Mouse (Mus musculus) frontal cortex, postnatal 36 days (tissue): Measurements from ENCODE around the gene Iqgap1.

ENCODE experiments used
- DNase-seq, 2 experiments: peaks; one replicate each; pipeline ENCODE4 v3.0.0; 2022; ENCODE audit warnings: low spot score in 2 of 2

The Iqgap1 gene

GRCm38 (mm10) chr7:80803173-80803872, 22.5 kb downstream of the Iqgap1 start:
- peak; percentile 86 to 88 for DNase-seq

DNA sequence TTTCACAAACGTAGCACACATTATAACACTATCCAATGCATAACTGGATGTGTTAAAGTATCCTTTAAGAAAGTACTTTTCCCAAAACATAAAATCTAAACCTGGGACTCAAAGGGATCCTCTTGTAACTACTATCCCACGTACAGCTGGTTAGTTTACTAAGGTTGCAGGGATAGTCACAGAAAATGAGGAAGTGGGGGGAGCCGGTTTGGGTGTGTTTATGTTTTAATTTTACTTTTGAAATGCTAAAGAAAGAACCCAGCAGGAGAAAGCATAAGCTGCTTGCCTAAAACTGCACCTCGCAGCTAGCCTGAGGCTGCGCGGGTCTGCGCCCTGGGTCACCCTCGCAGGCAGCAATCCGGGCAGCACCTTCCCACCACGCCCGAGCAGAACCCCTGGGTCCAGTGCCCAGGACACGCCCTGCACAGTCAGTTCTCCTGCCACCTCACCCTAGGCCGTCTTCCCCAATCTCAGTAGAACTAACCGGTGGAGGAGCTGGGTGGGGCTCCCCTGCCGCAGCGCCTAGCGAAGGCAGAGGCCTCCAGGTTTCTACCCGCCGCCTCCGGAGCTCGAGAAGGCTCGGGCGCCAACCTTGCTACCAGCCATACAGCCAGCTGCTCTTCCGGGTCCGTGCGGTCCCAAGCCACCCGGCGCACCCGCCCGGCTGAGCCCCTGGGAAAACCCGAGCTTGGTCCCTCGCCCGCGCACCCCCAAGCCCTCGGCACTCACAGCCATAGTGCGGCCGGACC, 23.2 kb downstream of the Iqgap1 start:
- peak in 1 of 2 experiments; percentile 30 for DNase-seq

GRCm38 (mm10) chr7:80799307-80799706, 26.5 kb downstream of the Iqgap1 start:
- DNase-seq: no peak

GRCm38 (mm10) chr7:80796805-80797567, 28.8 kb downstream of the Iqgap1 start:
- no peak for DNase-seq

- DNase-seq: no peak
Observed at GRCm38 (mm10) chr7:80796258-80796657, 29.5 kb downstream of the Iqgap1 start.

- DNase-seq: no peak
Observed at GRCm38 (mm10) chr7:80789534-80789933, 36.2 kb downstream of the Iqgap1 start.

DNA sequence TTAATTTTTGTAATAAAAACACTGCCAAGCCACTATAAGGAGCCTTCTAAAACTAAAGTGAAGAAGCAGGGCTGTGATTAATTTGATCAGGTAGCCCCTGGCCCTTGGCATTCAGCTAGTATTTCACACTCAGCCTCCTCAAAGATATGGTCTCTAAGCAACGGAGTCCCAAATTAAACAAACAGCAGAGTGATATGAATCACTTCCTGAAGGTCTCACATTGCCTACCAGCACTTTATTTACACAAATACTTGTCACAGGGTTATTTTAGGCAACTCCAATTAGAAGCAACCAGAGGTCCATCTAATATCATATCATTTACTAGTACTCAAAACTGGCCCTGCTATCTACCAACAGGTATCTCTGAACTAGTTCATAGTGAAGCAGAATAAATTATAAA, 36.7 kb downstream of the Iqgap1 start:
- DNase-seq: no peak

- DNase-seq: no peak
Observed at GRCm38 (mm10) chr7:80788002-80788401, 37.8 kb downstream of the Iqgap1 start.

DNA sequence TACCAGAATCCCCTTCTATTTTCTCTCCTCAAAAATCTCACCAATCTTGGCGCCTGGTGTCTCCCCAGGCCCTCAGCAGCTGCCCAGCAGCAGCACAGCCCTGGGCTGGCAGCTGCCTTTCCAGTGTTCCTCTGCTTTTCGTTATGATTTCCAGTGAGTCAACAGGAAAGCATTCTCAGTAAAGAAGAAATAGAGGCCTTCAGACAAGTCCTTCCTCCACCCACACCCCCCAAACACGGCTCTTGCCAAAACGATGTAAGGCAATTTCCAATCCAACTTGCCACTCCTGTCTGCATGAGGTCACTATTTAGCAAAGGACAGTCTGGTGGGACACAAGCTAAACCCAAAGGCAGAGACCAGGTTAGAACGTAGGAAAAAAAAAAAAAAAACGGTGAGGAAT, 39.0 kb downstream of the Iqgap1 start:
- no peak for DNase-seq

- no peak for DNase-seq
Observed at GRCm38 (mm10) chr7:80783841-80784240, 41.9 kb downstream of the Iqgap1 start.

DNA sequence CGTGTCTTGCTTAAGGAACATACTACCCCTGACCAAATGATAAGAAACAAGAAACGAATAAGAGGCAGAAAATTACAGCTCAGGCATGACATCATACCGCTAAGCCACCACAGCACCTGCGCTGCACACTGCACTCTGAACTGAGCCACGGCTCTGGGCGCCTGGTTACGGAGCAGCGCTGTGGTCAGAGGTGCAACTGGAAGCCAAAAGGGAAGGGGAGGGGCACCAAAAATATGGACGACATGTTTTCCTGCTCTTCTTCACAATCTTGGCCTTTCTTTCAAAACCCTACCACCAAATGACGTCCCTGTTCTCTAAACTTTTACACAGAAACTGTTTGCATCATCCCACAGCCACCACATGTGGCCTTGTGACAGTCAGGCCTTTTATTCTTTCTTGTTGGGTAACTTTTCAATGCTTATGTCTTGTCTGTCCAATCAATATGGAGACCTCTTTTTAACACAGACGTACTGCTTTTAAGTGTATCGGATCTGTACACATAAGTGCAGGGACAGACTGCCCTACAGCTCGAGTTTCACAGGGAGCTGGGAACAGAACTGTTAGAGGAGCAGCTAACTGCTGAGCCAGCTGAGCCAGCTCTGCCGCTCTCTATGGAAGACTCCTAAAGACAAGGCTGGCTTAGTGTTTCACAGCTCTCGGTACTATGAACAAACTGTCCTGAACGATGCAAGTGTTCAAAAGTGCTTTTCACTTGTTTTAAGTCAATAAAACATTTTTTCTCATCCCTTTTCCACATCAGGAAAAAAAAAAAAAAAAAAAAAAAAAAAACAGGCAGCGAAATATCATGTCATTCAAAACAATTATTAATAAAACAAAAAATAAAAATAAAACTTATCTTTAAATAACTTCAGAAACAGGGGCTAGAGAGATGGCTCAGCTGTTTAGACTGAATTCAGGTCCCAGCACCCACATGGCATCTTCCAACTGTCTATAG, 43.3 kb downstream of the Iqgap1 start:
- no peak for DNase-seq

DNA sequence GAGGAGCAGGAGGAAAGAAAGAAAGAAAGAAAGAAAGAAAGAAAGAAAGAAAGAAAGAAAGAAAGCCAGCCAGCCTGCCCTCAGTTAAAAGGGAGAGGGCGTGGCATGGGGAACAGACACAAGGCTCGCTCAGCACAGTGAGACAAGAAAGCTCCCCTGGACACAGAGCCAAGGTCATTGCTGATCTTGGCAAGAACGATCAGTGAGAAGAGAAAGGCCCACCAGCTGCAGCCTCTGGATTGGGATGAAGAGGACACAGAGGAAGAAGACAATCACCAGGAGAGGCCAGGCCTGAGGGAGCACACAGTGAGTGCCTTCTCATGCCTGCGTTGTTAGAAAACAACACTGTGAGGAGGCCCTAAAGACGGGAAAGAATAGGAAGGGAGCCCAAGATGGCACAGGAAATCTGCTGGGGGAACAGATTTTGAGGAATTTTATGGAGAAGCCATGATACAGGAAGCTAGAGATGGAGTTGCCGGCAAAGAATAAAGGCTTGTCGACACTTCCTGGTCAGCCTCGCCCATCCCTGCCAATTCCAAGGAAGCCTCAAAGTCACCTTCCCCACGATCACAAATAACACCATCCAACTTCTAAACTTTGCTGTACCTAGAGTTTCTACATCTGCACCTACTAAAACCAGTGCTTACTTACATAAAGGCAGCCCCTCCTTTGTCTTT, 44.2 kb downstream of the Iqgap1 start:
- no peak for DNase-seq

DNA sequence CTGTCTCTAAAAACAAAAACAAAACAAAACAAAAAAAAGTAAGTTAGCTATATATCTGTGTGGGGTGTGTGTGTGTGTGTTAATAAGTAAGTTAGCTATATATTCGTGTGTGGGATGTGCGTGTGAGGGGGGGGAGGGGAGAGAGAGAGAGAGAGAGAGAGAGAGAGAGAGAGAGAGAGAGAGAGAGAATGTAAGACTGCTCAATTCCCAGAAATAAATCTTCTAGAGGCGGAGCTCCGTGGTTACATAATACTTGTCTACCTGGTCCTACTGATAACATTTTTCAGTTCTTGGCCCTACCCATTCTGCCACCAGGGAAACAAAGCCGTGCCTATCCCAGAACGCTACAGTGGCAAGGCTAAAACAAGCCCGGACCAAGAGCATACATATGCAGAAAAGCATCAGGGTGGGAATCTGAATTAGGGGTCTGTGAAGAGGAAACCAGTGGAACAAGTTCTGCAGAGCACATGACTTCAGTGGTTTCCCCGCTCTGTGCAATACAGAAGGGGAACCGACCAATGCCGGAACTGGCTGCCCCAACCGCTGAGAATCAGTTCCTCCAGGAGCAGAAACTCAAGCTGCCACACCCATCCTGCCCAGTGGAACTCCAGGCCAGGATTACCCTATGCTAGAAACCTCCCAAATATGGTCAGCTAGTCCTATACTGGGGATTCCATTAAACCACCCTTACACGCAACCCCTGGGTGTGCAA, 46.7 kb downstream of the Iqgap1 start:
- no peak for DNase-seq

GRCm38 (mm10) chr7:80778376-80778775, 47.4 kb downstream of the Iqgap1 start:
- DNase-seq: no peak

- DNase-seq: no peak
Observed at GRCm38 (mm10) chr7:80777151-80777550, 48.6 kb downstream of the Iqgap1 start.

- peak; percentile 40 to 60 for DNase-seq
Observed at GRCm38 (mm10) chr7:80776090-80776489, 49.7 kb downstream of the Iqgap1 start.

DNA sequence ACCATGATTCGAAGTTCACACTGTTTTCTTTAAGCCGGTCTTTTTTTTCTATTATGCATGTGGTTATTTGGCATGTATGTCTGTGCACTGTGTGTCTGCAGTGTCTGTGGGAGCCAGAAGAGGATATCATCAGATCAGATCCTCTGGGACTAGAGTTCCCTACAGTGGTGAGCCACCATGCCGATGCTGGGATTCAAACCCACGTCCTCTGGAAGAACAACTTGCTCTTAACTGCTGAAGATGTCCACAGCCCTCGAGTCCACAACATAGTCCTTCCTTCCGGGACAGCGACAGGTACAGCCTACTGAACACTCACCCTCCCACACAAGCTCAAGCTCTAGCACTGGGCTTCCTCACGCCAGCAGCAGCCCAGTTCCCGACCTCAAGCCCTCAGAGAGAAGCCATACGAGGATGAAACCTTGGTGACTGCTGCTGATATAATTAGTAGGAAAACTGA, 50.3 kb downstream of the Iqgap1 start:
- DNase-seq: no peak

- no peak for DNase-seq
Observed at GRCm38 (mm10) chr7:80774615-80775447, 50.9 kb downstream of the Iqgap1 start.
